Mouse (Mus musculus) heart, embryonic 12.5 days (tissue): ENCODE measurements at regions not wholly inside any gene's neighbourhood (a gene's known extent, or its start where the extent isn't known, plus 50 kb on each side); places are given as distances from the start of the nearest gene placed in this dataset.

ENCODE experiments used
- ATAC-seq: fragments of 200-750 bp; cut with Nextera tagmentation; 2 replicates; pipeline ENCODE4 v1.8.0; 2017; ENCODE audit warnings: moderate TSS enrichment, moderate library complexity; ENCODE audit not compliant: insufficient number of reproducible peaks, low FRiP score
- H3K27ac ChIP-seq: fragments of 300-500 bp; sonication (generic); 2 replicates; pipeline ENCODE4 v1.5.1; 2016; ENCODE audit warnings: mild to moderate bottlenecking, moderate library complexity; ENCODE audit not compliant: poor library complexity, severe bottlenecking
- H3K27me3 ChIP-seq: fragments of 300-500 bp; sonication (generic); replicated peaks from 2 replicates; pipeline ENCODE4 v1.6.1; 2016; ENCODE audit warnings: mild to moderate bottlenecking, moderate library complexity
- H3K36me3 ChIP-seq: fragments of 300-500 bp; sonication (generic); 2 replicates; pipeline ENCODE4 v1.6.1; 2016; ENCODE audit warnings: mild to moderate bottlenecking, moderate library complexity
- H3K4me1 ChIP-seq: fragments of 300-500 bp; sonication (generic); replicated peaks from 2 replicates; pipeline ENCODE4 v1.6.1; 2016; ENCODE audit warnings: mild to moderate bottlenecking
- H3K4me2 ChIP-seq: fragments of 300-500 bp; sonication (generic); 2 replicates; pipeline ENCODE4 v1.6.1; 2016; ENCODE audit warnings: mild to moderate bottlenecking, moderate library complexity
- H3K4me3 ChIP-seq: fragments of 300-500 bp; sonication (generic); 2 replicates; pipeline ENCODE4 v1.5.1; 2016; ENCODE audit warnings: mild to moderate bottlenecking
- H3K9ac ChIP-seq: fragments of 300-500 bp; sonication (generic); 2 replicates; pipeline ENCODE4 v1.6.1; 2016; ENCODE audit warnings: mild to moderate bottlenecking, moderate library complexity
- H3K9me3 ChIP-seq: fragments of 300-500 bp; sonication (generic); replicated peaks from 2 replicates; pipeline ENCODE4 v1.6.1; 2016; ENCODE audit warnings: mild to moderate bottlenecking, moderate library complexity
- WGBS: fragments of 180-500 bp; shearing (Covaris S2); methylation state at CpG from one replicate; pipeline ENCODE4 v1.1.7; 2016; 5-methylcytosine and 5-hydroxymethylcytosine counted together

DNA sequence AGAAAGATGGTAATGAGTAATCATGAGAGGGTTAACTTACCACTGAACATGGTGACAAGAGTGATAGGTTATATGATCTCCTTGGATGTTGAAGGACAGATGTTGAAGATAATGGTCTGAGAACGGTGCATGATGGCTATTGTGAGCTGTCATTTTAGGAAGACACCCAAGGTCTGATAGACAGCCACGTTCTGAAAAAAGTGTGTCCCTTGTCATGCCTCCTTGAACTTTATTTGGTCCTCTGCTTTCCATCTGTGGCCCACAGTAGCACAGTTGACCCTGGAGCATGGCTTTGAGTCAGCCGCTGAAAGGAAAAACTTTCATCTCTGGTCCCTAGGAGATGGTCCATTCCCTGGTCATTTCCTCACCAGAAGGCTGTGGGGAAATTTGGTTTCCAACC lies 1166.9 kb upstream of the Tenm4 start:
- no peaks in the 10 kb centered on the region for H3K27me3 ChIP-seq
- H3K27ac ChIP-seq = no peak overlapping the region
- 83% methylated on average over 3 of the region's 3 CpGs for WGBS
- no peak overlapping the region for H3K4me3 ChIP-seq
- no peak overlapping the region for H3K4me2 ChIP-seq
- H3K9me3 ChIP-seq = no peaks in the 10 kb centered on the region
- H3K36me3 ChIP-seq = no peaks in the 10 kb centered on the region
- no peaks in the 10 kb centered on the region for H3K4me1 ChIP-seq
- no peak for ATAC-seq
- H3K9ac ChIP-seq = no peak overlapping the region

- H3K9me3 ChIP-seq = no peaks in the 10 kb centered on the region
- 62% methylated on average over 3 of the region's 3 CpGs for WGBS
- no peak overlapping the region for H3K9ac ChIP-seq
- H3K27me3 ChIP-seq = no peaks in the 10 kb centered on the region
- ATAC-seq = no peak
- no peak overlapping the region for H3K4me3 ChIP-seq
- no peak overlapping the region for H3K27ac ChIP-seq
- H3K4me2 ChIP-seq = no peak overlapping the region
- no peaks in the 10 kb centered on the region for H3K36me3 ChIP-seq
- no peaks in the 10 kb centered on the region for H3K4me1 ChIP-seq
Observed at GRCm38 (mm10) chr7:95005403-95005802, 1165.6 kb upstream of the Tenm4 start.

DNA sequence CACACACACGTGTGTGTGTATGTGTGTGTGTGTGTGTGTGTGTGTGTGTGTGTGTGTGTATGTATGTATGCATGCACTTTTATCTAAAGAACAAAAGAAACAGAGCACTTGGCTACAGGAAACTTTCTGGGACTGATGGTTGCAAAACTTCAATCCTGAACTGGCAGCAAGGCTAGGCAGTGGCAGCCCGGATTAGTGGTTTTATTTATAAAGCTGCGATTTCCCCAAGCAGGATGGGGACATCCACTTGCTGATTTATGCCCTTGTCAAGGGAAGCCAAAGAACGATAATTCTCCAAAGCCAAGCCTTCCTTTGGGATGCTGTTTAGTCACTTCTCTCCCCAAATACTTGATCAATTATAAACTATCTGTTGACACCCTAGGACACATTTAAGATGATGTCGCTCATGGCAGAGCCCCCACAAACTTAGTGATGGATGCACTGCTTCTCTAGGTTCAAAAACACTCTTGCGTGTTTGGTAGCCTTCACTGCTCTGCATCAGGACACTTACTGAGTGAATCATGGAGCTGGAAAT lies 1162.1 kb upstream of the Tenm4 start:
- Histone ChIP-seq H3K4me3 (no peak overlapping the region), H3K9me3 (no peaks in the 10 kb centered on the region), H3K27ac (no peak overlapping the region), H3K9ac (no peak overlapping the region), H3K36me3 (no peaks in the 10 kb centered on the region), H3K4me2 (no peak overlapping the region), H3K4me1 (no peaks in the 10 kb centered on the region), H3K27me3 (no peaks in the 10 kb centered on the region)
- WGBS = 73% methylated on average over 6 of the region's 6 CpGs
- no peak for ATAC-seq

- H3K36me3 ChIP-seq = no peaks in the 10 kb centered on the region
- WGBS = 71% methylated on average over 1 of the region's 1 CpGs
- H3K4me1 ChIP-seq = no peaks in the 10 kb centered on the region
- H3K4me3 ChIP-seq = no peak overlapping the region
- no peak overlapping the region for H3K9ac ChIP-seq
- H3K27ac ChIP-seq = no peak overlapping the region
- H3K9me3 ChIP-seq = no peaks in the 10 kb centered on the region
- no peak overlapping the region for H3K4me2 ChIP-seq
- no peaks in the 10 kb centered on the region for H3K27me3 ChIP-seq
- no peak for ATAC-seq
Observed at GRCm38 (mm10) chr7:95020285-95020684, 1150.8 kb upstream of the Tenm4 start.

GRCm38 (mm10) chr7:95027915-95028810 lies 1142.9 kb upstream of the Tenm4 start:
- no peak for ATAC-seq
- H3K4me3 ChIP-seq = no peak overlapping the region
- no peak overlapping the region for H3K27ac ChIP-seq
- no peak overlapping the region for H3K9ac ChIP-seq
- H3K27me3 ChIP-seq = no peaks in the 10 kb centered on the region
- WGBS = 79% methylated on average over 3 of the region's 4 CpGs
- no peak overlapping the region for H3K4me2 ChIP-seq
- no peaks in the 10 kb centered on the region for H3K4me1 ChIP-seq
- no peaks in the 10 kb centered on the region for H3K36me3 ChIP-seq
- no peaks in the 10 kb centered on the region for H3K9me3 ChIP-seq
